Mouse (Mus musculus) erythroblast, embryonic 14.5 days (primary cell): ENCODE data around the gene Atrnl1.

ENCODE experiments used
- GATA1 ChIP-seq: IDR thresholded peaks from 2 replicates; pipeline ENCODE4 v1.6.1; 2012; ENCODE audit warnings: low read length, inconsistent platforms, mixed read lengths
- TAL1 ChIP-seq: IDR thresholded peaks from 3 replicates; pipeline ENCODE4 v1.6.1; 2012; ENCODE audit warnings: low read length, inconsistent platforms, mixed read lengths

DNA sequence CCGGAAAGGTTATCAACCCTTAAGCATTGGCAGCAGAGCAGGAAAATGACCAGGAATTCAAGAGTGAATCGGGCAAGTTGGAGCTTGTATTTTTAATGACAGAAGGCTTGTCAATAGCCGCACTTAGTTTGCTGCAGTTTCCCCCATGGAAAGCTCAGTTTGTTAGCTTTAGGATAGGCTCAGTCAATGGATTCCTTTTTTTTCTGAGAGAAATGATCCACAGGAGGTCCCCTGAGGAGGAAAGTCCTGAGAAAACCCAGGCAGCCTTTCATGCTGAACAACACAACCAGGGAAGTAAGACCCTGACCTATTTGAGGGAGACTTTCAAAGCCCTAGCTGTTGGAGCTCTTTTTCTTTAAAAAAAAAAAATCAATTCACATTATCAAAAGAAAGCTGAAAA is 350.5 kb downstream of the Atrnl1 start:
- TF ChIP-seq GATA1: no peak
- no peak for TF ChIP-seq TAL1
